Mouse (Mus musculus) embryonic facial prominence, embryonic 10.5 days (tissue): Measurements from ENCODE around the gene Deup1. TPM values are rescaled to one million over a fixed set of nuclear protein-coding genes. Genes with fewer than 3 reads are reported as not detected.
A peak's percentile ranks its signal among the peaks of the same experiment; 100 is the strongest.

Source experiments
- DNase-seq: peaks from one replicate; pipeline ENCODE4 v3.0.0-alpha.2; 2017; ENCODE audit warnings: low spot score
- H3K27ac ChIP-seq: fragments of 300-500 bp; sonication (generic); replicated peaks from 2 replicates; pipeline ENCODE4 v1.5.1; 2016; ENCODE audit warnings: mild to moderate bottlenecking
- H3K27me3 ChIP-seq: fragments of 300-500 bp; sonication (generic); replicated peaks from 2 replicates; pipeline ENCODE4 v1.6.1; 2016; ENCODE audit warnings: low read depth, mild to moderate bottlenecking; ENCODE audit not compliant: poor library complexity, severe bottlenecking
- H3K36me3 ChIP-seq: fragments of 300-500 bp; sonication (generic); replicated peaks from 2 replicates; pipeline ENCODE4 v1.6.1; 2016; ENCODE audit warnings: mild to moderate bottlenecking, moderate library complexity
- H3K4me1 ChIP-seq: fragments of 300-500 bp; sonication (generic); 2 replicates; pipeline ENCODE4 v1.6.1; 2016
- H3K4me3 ChIP-seq: fragments of 300-500 bp; sonication (generic); 2 replicates; pipeline ENCODE4 v1.5.1; 2016; ENCODE audit warnings: mild to moderate bottlenecking, moderate library complexity
- H3K9me3 ChIP-seq: fragments of 300-500 bp; sonication (generic); 2 replicates; pipeline ENCODE4 v1.6.1; 2016; ENCODE audit warnings: mild to moderate bottlenecking
- WGBS: fragments of 180-500 bp; shearing (Covaris S2); methylation state at CpG from one replicate; pipeline ENCODE4 v1.1.7; 2016; 5-methylcytosine and 5-hydroxymethylcytosine counted together
- polyA plus RNA-seq: library from polyadenylated mRNA; unstranded; fragments of >200 nt; fragmentation: Nextera tagmentation; extraction: Ambion mirVana; gene quantifications from 2 replicates; pipeline ENCODE4 v1.2.1, GENCODE M21; 2016

Deup1 gene
- 0.59 TPM in 2 replicates for polyA plus RNA-seq

DNA sequence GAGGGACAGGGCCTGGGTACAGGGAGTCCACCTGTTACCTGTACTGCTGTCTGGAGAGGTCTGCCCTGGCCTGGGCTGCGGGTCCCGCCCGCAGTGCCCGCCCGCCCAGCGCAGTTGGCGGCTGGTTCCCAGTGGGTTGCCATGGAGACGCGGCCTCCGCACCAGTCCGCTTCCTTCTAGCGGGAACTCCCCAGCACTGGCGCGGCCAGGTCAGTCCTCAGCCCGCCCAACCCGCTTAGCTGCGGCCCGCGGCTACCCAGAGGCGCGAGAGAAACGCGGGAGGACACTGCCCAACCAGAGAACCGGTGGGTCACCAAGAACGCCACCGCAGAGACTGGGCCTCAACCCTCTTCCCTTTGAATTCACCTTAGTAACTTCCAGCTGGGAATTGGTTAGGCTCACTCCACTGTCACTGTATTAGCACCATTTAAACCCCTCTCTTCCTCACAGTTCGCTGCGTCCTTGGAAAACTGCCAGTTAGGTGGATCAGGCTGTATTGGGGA is at the start of gene Deup1:
TSS of gene Deup1 (minus strand) at position 149 of the 503 bp plus-strand sequence.
- Histone ChIP-seq H3K4me1 (peaks cover 9% of the 10 kb centered on the region), H3K9me3 (no peaks in the 10 kb centered on the region), H3K27me3 (peaks cover 15% of the 10 kb centered on the region), H3K27ac (peak within 1 kb of the TSS; percentile 44; the same call in 1 of the 2 replicates), H3K4me3 (peak within 1 kb of the TSS; percentile 58), H3K36me3 (no peaks in the 10 kb centered on the region)
- 1% methylated on average over 28 of the region's 28 CpGs for WGBS
- DNase-seq: peak; percentile 81

DNA sequence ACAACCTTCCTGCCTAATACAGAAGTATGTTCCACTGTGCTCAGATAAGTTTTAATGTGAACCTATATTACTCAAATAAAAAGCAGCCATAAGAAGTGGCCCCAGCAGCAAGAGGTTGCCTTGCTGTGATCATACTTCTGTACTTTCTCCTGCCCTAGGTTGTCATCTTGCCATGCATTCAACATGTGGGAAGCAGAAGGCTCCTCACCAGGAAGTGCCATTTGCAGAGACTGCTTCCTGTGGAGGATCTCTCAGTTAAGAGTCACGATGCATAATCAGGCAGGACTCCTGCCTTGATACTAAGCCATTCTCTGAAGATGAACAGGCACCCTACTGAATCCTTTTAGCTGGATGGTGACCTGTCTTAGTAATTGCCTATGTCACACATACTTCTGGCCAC is 44.5 kb upstream of the Deup1 start:
- DNase-seq: no peak
- H3K9me3 ChIP-seq: no peaks in the 10 kb centered on the region
- H3K27ac ChIP-seq: no peak overlapping the region
- H3K36me3 ChIP-seq: no peaks in the 10 kb centered on the region
- no peaks in the 10 kb centered on the region for H3K27me3 ChIP-seq
- WGBS: 47% methylated on average over 1 of the region's 1 CpGs
- H3K4me3 ChIP-seq: no peak overlapping the region
- no peaks in the 10 kb centered on the region for H3K4me1 ChIP-seq

DNA sequence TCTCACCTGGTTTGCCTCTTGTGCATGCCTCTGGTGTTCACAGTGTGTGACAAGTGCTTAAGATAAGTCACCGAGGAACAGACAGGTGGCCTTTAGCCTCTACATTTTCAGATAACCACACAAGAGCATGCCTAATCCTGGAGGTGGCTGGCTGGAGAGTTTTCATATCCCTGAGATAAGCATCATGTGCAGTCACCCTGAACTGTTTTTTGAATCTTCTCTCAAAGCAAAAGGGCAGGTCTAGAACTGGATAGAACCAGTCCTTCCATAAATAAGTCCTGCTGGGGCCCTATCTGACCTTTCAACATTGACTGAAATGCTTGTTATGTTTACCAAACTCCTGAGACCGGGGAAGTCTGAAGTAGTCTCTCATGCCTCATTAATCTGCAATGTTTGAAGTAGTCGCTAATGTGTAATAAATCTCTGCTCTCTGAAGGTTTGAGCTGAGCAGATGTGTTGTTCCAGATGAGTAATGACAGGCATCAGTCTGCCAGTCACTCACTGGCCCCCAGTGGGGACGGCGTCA is 42.3 kb upstream of the Deup1 start:
- Histone ChIP-seq H3K9me3 (no peaks in the 10 kb centered on the region), H3K4me1 (no peaks in the 10 kb centered on the region), H3K27me3 (no peaks in the 10 kb centered on the region), H3K27ac (no peak overlapping the region), H3K4me3 (no peak overlapping the region), H3K36me3 (no peaks in the 10 kb centered on the region)
- 52% methylated on average over 5 of the region's 5 CpGs for WGBS
- no peak for DNase-seq

DNA sequence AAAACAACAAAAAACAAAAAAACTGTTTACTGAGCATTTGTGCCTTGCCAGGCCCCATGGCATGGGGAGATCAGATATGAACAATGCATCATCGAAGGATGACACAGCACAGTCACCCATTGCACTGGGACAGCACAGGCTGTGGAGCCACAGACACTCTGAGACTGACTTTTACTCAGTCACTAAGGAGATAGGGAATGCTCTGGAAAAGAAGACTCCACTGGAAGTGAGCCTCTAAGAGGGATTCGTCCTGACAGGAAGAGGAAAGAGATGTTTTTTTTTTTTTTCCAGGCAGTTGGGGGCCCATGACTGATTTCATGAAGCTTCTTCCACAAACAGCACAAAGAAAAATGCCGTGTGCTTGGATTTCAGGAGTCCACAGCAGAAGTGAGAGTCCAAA is 41.7 kb upstream of the Deup1 start:
- H3K4me1 ChIP-seq: no peaks in the 10 kb centered on the region

DNA sequence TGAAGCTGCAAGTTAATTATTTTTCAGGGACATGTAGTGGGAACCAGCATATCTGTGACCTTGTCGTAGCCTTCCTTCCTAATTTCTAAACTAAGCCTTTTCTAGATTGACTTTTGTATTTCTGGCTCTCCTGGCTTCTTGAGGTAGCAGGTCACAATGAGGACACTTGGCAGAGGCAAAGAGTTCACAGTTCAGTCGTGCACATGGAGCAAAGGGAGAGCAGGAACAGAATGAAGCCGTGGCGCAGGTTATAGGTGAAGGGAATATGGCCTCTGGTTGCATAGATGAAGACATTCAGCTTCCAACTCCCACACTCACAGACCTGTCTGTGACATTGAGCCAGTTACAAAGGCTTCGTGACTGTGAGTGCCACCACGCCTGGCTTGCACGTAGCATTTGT is 36.9 kb upstream of the Deup1 start:
- Histone ChIP-seq H3K36me3 (no peaks in the 10 kb centered on the region), H3K27me3 (no peaks in the 10 kb centered on the region), H3K9me3 (no peaks in the 10 kb centered on the region), H3K27ac (no peak overlapping the region), H3K4me1 (no peaks in the 10 kb centered on the region), H3K4me3 (no peak overlapping the region)
- no peak for DNase-seq
- WGBS: 88% methylated on average over 7 of the region's 7 CpGs

More for the DNA sequence above, 41.7 kb upstream of the Deup1 start:
- Histone ChIP-seq H3K4me3 (no peak overlapping the region), H3K9me3 (no peaks in the 10 kb centered on the region), H3K27me3 (no peaks in the 10 kb centered on the region), H3K27ac (no peak overlapping the region), H3K36me3 (no peaks in the 10 kb centered on the region)
- 71% methylated on average over 3 of the region's 3 CpGs for WGBS
- DNase-seq: no peak

DNA sequence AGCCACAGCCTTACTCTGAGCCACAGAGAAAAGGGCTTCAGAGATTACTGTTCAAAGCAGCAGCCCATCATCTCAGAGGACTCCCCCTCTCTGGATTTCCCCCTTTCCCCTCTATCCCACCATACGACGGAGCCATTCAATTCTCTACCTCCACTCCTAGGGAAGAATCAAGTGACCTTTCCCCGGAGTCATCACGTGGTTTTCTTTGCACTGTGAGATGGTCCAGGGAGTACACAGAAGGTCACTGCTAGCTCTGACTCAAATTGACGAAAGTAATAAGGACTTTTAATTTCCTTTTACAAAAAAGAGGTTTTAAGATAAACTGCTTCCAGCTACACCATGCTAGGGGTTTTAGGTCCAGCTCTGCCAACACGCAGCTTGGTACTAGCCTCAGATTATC is 31.3 kb upstream of the Deup1 start:
- Histone ChIP-seq H3K27ac (no peak overlapping the region), H3K4me1 (peaks cover 14% of the 10 kb centered on the region; the same call in 1 of the 2 replicates), H3K36me3 (no peaks in the 10 kb centered on the region), H3K9me3 (0 out of 2 replicates have a peak, but pooled peaks cover 9% of the 10 kb centered on the region), H3K27me3 (no peaks in the 10 kb centered on the region), H3K4me3 (no peak overlapping the region)
- DNase-seq: no peak
- WGBS: 63% methylated on average over 6 of the region's 6 CpGs

DNA sequence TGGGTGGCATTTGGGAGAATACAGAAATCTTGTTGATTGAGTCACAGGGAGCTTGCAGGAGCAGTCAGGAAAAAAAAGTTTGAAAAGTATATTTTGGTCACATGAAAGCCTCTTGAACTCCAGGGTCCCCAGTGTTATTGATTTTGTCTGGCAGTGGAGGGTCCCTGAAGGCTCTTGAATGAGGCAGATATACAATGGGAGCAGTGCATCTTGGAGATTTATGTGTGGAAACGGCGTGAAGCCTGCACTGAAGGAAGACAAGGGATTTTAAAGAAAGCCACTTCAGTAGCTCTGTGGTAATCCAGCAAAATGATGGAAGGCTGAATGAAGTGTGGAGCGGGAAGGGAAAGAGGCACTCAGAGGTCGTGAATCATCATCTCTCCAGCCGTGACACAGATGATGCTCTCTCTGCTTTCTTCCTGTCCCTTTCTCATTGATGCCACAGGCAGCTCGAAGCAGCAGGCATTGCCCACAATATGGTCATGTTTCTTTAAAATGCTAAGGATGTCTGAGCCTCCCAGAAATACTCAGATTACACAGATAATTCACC is 30.6 kb upstream of the Deup1 start:
- 57% methylated on average over 6 of the region's 6 CpGs for WGBS
- 0 out of 2 replicates have a peak, but pooled peaks cover 10% of the 10 kb centered on the region for H3K9me3 ChIP-seq
- no peaks in the 10 kb centered on the region for H3K36me3 ChIP-seq
- H3K4me3 ChIP-seq: no peak overlapping the region
- DNase-seq: no peak
- H3K27ac ChIP-seq: no peak overlapping the region
- no peaks in the 10 kb centered on the region for H3K27me3 ChIP-seq
- peaks cover 14% of the 10 kb centered on the region; the same call in 1 of the 2 replicates for H3K4me1 ChIP-seq

DNA sequence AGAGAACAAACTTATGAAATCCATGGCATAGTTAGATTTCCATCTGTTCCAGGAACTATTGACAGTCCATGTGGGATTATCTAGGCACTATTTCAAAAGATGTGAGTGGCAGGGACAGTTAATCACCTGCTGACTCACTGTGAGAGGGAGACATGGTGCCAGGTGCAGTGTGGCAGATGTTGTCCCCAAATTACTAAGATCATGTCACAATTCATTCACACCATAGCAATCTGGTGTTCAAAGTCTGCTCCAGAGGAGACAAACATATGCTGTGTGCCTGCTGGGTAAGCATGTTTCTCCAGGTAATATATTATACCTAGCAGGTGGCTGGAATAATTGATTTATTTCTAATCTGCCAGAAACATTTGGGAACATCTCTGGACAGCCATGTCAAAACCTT is 25.3 kb upstream of the Deup1 start:
- Histone ChIP-seq H3K36me3 (no peaks in the 10 kb centered on the region), H3K27ac (no peak overlapping the region), H3K4me1 (peaks cover 3% of the 10 kb centered on the region; the same call in 1 of the 2 replicates), H3K4me3 (no peak overlapping the region), H3K27me3 (no peaks in the 10 kb centered on the region), H3K9me3 (0 out of 2 replicates have a peak, but pooled peaks cover 10% of the 10 kb centered on the region)
- no peak for DNase-seq

DNA sequence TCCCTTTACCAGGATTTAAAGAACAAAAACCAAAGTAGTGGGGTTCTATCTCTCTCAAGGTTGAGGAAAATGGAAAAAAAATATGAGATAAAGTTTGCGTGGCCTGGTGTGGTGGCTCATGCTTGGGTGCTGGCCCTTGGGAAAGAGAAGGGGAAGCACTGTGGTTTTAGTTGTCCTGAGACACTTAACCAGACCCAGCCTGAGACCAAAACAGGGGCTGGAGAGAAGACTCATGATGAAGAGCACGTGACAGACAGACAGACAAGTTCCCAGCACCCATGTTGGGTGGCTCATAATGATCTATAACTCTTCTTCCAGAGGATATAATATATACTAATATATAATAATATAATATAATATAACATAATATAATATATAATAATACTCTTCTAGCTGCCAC is 22.2 kb upstream of the Deup1 start:
- Histone ChIP-seq H3K9me3 (0 out of 2 replicates have a peak, but pooled peaks cover 7% of the 10 kb centered on the region), H3K4me3 (no peak overlapping the region), H3K27ac (no peak overlapping the region), H3K4me1 (no peaks in the 10 kb centered on the region), H3K27me3 (no peaks in the 10 kb centered on the region), H3K36me3 (no peaks in the 10 kb centered on the region)
- DNase-seq: no peak
- 94% methylated on average over 2 of the region's 2 CpGs for WGBS

DNA sequence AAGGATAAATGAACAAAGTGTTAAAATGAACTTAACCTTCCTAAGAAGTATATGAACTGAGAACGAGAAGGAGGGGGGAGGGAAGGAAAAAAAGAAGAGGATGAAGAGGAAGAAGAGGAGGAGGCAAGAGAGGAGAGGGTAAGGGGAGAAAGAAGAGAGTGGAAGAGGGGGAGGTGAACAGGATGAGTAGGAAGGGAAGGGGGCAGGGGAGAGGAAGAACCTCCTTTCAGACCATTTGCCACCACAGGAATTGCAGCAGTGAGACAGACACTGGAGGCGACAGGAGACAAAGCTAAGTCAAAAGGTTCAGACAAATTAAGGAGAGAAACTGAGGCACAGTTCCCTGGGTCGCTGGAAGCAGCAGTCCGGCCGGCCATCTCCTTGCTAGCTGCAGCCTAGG is 349 bp downstream of the Deup1 start:
- H3K27ac ChIP-seq: 0 out of 2 replicates have a peak overlapping the region, but pooled peaks have one; percentile 44
- DNase-seq: no peak
- WGBS: 18% methylated on average over 5 of the region's 5 CpGs

DNA sequence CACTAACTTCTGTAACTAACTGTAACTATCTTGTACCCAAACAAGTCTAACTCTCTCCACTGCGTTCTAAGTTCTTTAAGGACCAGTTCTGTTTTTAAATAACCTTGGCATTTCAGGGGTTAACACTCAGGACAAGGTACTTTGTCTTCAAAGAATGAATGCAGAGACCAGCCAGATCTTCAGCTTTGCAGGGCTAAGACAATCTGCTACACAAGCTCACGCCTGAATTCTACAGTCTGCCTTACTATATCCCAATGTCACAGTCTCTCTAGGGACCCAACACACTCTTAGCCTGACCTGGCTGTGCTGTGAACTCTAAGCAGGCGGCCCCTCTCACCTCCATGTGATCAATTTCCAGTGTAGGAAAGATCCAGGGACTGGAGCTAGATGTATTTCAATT is 3.0 kb downstream of the Deup1 start:
- H3K9me3 ChIP-seq: no peaks in the 10 kb centered on the region
- no peaks in the 10 kb centered on the region for H3K36me3 ChIP-seq
- H3K4me1 ChIP-seq: peaks cover 9% of the 10 kb centered on the region
- no peak overlapping the region for H3K4me3 ChIP-seq
- WGBS: 74% methylated on average over 3 of the region's 3 CpGs
- no peak for DNase-seq
- peaks cover 15% of the 10 kb centered on the region for H3K27me3 ChIP-seq
- H3K27ac ChIP-seq: no peak overlapping the region

More for the DNA sequence above, 349 bp downstream of the Deup1 start:
- H3K27me3 ChIP-seq: peaks cover 15% of the 10 kb centered on the region
- H3K36me3 ChIP-seq: no peaks in the 10 kb centered on the region
- H3K9me3 ChIP-seq: no peaks in the 10 kb centered on the region
- H3K4me3 ChIP-seq: peak overlapping the region; percentile 58
- peaks cover 9% of the 10 kb centered on the region for H3K4me1 ChIP-seq

DNA sequence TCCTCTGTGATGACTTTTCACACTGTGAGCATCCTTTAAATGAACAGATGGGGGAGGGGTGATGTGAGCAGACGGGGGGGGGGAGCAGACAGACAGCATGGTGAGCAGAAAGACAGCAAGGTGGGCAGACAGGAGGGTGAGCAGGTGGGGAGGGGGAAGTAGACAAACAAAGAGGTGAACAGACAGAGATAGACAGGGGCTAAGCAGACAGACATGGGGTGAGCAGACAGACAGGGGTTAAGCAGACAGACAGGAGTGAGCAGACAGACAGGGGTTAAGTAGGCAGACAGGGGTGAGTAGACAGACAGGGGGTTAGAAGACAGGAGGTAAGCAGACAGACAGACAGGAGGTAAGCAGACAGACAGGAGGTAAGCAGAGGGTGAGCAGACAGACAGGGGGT is 8.0 kb downstream of the Deup1 start:
- H3K4me3 ChIP-seq: no peak overlapping the region
- WGBS: 63% methylated on average over 1 of the region's 1 CpGs
- H3K27me3 ChIP-seq: 0 out of 2 replicates have a peak, but pooled peaks cover 1% of the 10 kb centered on the region
- H3K36me3 ChIP-seq: no peaks in the 10 kb centered on the region
- peaks cover 11% of the 10 kb centered on the region; the same call in 1 of the 2 replicates for H3K4me1 ChIP-seq
- H3K27ac ChIP-seq: no peak overlapping the region
- no peaks in the 10 kb centered on the region for H3K9me3 ChIP-seq
- DNase-seq: peak; percentile 7

DNA sequence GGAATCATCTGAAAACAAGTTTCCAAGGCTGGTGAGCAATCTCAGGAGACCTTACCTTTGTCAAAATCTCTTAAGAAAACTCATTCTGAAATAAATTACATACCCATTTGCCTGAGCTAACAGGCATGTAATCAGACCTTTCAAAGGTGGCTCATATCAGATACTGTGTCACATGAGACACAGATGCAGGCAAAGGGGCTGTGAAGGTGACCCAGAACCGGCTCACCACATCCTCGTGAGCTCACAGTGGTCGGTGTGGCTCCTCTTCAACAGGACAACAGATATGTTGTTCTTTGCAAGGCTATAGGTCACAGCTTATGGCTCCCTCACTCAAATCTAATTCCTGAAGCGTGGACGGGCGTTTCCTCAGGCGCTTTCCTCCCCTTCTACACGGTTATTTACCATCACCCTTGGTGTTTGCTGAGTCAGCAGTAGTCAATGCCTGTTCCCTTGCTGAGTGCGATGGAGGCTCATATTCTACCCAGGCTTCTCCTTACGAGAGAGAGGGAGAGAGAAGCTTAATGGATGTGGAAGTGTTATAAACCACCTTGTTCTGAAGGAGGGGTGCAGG is 8.6 kb downstream of the Deup1 start:
- H3K36me3 ChIP-seq: no peaks in the 10 kb centered on the region
- H3K9me3 ChIP-seq: no peaks in the 10 kb centered on the region
- H3K27me3 ChIP-seq: no peaks in the 10 kb centered on the region
- peaks cover 11% of the 10 kb centered on the region; the same call in 1 of the 2 replicates for H3K4me1 ChIP-seq
- H3K4me3 ChIP-seq: no peak overlapping the region
- DNase-seq: peak; percentile 10
- no peak overlapping the region for H3K27ac ChIP-seq
- 53% methylated on average over 10 of the region's 10 CpGs for WGBS
